Mouse (Mus musculus) left cerebral cortex, adult 2 months (tissue): Measurements from ENCODE around the gene Tbc1d30. TPM values are rescaled to one million over a fixed set of nuclear protein-coding genes. Genes with fewer than 3 reads are reported as not detected.
"Not testable (repeated sequence)": the region's sequence is repeated elsewhere in the genome, so short reads cannot be mapped to it uniquely, and the experiment has no call there.

ENCODE experiments used
- DNase-seq, 2 experiments: peaks; one replicate each; pipeline ENCODE4 v3.0.0; 2021 to 2022; ENCODE audit warnings: low spot score in 2 of 2, mixed read lengths in 1 of 2; ENCODE audit errors: extremely low spot score in 1 of 2
- H3K27ac ChIP-seq: fragments of 200-600 bp; 2 replicates; pipeline ENCODE4 v1.8.1; 2022
- H3K4me3 ChIP-seq: fragments of 200-600 bp; 2 replicates; pipeline ENCODE4 v1.8.1; 2022
- CTCF ChIP-seq: fragments of 200-600 bp; IDR thresholded peaks from 2 replicates; pipeline ENCODE4 v1.8.1; 2022; ENCODE audit warnings: antibody characterized with exemption, mild to moderate bottlenecking, moderate library complexity
- intact Hi-C: fragments of 180-260 bp; cut with DNase I; formaldehyde crosslinking; loops from one replicate; pipeline ENCODE4 v1.15.1; 2025
- total RNA-seq, 2 experiments: library from RNA; stranded (reverse); gene quantifications; 2 replicates each; pipeline ENCODE4 v1.2.3; 2021

Tbc1d30 gene
- total RNA-seq, 2 experiments from 2014 or later = 88.1 to 91.0 TPM

DNA sequence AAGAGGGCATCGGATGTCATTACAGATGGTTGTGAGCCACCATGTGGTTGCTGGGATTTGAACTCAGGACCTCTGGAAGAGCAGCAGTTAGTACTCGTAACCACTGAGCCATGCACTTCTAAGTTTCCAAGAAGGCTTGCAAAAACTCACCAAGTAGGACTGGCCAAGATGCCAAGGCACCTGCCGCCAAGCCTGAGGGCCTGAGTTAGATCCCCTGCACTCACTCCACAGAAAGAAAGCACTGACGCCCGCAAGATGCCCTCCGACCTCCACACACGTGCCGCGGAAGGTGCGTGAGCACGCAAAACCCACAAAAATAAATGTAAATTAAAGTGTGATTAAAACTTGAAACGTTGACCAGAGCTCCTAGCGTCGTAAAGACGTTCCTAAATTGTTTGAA, 13.2 kb upstream of the Tbc1d30 start:
- peak overlapping the region; percentile 68 for H3K27ac ChIP-seq
- TF ChIP-seq CTCF = no peak
- intact Hi-C loops = no loop called here
- peak overlapping the region; percentile 82 for H3K4me3 ChIP-seq
- no peak for DNase-seq

DNA sequence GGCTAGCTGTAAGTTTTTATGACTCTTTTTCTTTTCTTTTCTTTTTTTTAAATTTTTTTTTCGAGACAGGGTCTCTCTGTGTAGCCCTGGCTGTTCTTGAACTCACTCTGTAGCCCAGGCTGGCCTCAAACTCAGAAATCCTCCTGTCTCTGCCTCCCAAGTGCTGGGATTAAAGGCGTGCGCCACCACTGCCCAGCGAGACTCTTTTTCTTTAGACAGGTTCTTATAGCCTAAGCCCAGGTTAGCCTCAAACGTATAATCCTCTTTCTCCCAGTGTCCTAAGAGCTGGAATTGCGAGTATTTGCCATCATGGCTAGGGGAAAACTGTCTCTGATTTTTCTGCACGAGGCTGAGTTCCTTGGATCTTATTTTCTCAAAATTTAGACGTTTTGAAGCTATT, 12.1 kb upstream of the Tbc1d30 start:
- intact Hi-C loops = no loop called here
- H3K27ac ChIP-seq = no peak overlapping the region
- TF ChIP-seq CTCF = no peak
- no peak overlapping the region for H3K4me3 ChIP-seq
- no peak for DNase-seq

DNA sequence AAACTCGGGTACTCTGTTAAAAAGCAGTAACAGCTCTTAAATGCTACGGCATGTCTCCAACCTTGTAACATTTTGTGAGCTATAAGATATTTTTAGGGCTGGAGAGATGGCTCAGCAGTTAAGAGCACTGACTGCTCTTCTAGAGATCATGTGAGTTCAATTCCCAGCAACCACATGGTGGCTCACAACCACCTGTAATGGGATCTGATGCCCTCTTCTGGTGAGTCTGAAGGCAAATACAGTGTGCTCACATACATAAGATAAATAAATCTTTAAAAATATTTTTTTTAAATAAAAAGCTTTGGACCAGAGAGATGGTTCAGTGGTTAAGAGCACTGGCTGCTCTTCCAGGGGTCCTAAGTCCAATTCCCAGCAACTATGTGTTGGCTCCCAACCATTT, 9.3 kb upstream of the Tbc1d30 start:
- Histone ChIP-seq H3K4me3 (no peak overlapping the region), H3K27ac (no peak overlapping the region)
- DNase-seq = no peak
- no peak for TF ChIP-seq CTCF
- intact Hi-C loops = no loop called here

DNA sequence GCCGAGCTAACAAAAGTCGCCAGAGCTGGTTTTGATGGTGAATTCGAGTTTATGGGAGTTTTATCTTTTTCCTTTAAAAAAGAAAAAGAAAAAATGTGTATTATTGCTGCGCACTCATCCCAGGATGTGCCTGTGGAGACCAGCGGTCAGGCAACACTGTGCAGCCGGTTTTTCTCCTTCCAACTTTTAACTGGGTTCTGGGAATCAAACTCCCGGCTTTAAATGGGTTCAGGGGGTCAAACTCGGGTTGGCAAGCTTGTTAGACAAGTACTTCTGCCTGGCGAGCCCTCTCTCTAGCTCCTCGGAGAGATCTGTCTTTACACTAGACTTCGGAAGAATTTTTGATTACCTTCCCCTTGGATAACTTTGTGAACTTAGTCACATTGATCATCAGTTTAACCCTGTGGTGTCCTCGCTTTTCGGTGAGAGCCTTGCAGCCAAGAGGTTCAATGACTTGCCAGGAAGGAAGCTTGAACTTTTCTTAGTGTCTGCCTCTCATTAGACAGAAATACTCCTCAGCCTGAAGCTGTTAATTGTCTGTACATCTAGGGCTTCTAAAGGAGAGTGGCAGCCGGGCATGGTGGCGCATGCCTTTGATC, 713 bp upstream of the Tbc1d30 start:
- intact Hi-C loops = no loop called here
- DNase-seq = no peak
- Histone ChIP-seq H3K4me3 (peak overlapping the region; percentile 46), H3K27ac (no peak overlapping the region)
- TF ChIP-seq CTCF = no peak

DNA sequence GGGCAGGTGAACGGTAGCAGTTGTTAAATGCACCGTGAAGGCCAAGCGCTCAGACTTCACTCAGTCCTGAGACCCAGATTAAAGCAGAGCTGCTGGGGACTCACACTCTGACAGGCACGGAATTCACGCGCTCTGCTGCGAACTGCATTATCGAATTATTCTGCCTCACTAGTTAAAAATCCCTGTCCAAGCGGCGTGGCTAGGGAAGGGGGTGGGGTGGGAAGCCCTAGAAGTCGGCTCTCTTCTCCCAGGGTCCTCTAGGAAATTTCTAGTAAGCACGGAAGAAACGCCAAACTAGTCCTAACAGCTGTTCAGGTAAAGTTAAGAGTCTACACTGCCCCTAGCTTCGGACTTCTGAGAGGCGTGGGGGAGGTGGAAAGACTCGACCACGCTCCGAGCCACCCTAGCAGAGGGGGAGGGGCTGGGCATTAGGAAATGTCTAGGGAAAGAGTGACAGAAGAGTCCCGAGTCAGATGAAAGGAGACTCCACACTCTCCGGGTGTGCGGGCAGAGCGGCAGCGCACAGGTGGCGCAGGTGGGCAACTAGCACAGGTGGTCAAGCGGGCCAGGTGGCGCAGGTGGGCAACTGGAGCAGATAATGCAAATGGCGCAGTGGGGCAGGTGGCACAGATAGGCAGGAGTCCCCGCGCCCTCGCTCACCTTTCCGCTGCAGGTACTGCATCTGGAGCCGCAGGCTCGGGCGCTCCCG, 567 bp downstream of the Tbc1d30 start:
- TF ChIP-seq CTCF = no peak; the same call in 1 of the 2 replicates
- Histone ChIP-seq H3K27ac (no peak overlapping the region), H3K4me3 (peak overlapping the region; percentile 46)
- intact Hi-C loops = no loop called here
- no peak for DNase-seq

DNA sequence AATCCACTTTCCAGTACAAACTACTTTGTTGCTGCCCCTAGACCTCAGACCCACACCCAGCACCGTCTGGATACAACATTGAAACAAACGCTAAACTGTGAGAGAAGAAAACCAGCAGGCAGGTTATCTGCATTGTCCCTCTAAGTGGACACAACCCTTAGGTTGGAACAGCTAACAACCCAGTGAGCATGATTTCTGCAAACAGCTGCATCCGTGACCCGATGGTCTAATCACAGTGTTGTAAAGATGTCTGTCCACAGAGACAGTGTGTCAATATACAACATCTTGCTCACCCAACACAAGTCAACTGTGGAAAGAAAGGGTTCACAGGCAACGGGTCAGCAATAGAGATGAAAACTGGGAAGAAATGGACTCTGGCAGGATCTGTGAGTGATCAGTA, 1.8 kb downstream of the Tbc1d30 start:
- no peak for TF ChIP-seq CTCF
- intact Hi-C loops = no loop called here
- Histone ChIP-seq H3K4me3 (no peak overlapping the region), H3K27ac (no peak overlapping the region)
- DNase-seq = no peak

DNA sequence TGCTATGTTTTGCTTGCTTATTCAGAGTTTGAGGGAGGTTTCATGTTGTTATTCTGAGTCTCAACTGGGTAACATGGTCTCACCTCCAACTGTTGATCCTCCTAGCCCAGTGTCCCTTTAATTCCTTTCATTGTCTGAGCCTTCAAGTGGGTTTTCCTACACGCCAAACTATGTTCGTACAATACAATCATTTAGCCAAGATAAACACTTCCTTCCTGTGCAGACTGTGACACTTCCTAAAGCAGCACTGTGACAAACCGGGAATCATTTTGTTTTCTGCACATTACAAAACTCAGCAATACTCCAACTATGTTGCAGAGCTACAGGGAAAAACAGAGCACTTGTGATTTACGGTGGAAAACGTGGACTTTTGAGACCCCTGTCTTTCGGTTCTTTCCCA, 7.2 kb downstream of the Tbc1d30 start:
- no peak for DNase-seq
- intact Hi-C loops = no loop called here
- Histone ChIP-seq H3K4me3 (no peak overlapping the region), H3K27ac (no peak overlapping the region)
- no peak for TF ChIP-seq CTCF

DNA sequence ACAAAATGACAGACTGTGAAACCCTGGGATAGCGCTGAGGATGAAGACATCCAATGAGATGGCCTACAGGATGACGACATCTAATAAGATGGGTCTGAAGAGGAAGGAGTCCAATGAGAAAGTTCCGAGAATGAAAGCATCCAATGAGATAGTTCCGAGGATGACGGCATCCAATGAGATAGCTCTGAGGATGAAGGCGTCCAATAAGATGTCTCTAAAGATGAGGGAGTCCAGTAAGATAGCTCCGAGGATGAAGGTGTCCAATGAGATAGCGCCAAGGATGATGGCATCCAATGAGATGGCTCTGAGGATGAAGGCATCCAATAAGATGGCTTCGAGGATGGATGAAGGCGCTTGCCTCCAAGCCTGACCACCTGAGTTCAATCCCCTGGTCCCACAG, 8.8 kb downstream of the Tbc1d30 start:
- intact Hi-C loops = no loop called here
- Histone ChIP-seq H3K27ac (no peak overlapping the region), H3K4me3 (no peak overlapping the region)
- DNase-seq = no peak
- no peak for TF ChIP-seq CTCF

DNA sequence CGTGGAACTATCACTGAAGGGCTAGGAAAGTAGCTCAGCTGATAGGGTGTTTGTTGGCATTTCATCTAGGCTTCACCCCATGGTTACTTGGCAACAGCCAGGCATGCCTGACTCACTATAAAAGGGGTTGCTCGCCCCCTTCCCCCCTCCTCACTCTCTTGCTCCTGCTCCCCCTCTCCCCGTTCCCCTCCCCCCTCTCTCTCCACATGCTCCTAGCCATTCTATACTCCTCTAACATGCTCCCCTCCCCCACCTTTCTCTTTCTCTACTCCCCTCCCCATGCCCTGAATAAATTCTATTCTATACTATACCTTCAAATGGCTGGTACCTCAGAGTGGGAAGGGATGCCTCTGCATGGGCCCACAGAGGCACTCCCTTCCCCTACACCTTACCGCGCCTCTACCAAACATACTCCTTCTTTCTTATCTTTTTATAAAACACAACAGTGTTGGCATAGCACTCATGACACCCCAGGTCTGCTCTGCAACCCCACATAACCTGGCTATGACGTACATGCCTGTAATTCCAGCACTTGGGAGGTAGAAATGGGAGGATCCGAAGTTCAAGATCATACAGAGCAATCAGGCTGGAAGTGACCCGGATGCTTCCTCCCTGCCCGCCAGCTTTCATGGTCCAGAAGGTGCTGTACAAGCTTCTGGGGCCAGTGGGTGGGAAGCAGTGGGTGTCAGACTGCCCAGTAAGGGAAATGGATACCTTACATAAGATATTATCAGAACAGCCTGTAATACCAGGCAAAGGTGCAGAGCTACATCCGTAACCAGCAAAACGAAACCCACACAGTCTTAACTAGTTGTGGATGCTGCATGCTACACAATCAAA, 10.1 kb downstream of the Tbc1d30 start:
- no peak for TF ChIP-seq CTCF
- Histone ChIP-seq H3K27ac (no peak overlapping the region), H3K4me3 (no peak overlapping the region)
- no peak for DNase-seq
- intact Hi-C loops = no loop called here

DNA sequence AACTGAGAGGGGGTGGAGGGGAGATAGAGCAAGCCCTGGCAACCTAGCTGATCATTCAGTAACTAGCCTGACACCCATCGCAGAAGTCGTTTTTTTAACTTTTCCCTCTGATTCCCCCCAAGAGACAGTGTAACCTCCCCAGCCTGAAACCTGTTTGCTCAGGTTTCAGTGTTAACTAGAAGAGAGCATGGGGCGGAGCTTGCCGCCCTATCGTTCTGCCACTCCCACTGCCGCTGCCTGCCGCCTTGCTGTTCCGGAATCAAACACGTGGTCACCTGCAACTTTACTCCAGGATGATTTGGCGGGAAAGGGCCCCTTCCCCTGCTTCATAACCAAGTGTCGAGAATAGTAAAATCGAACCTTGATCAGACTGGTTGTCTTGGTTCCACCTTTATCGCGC, 14.5 kb downstream of the Tbc1d30 start:
- H3K27ac ChIP-seq, intact Hi-C loops, H3K4me3 ChIP-seq, DNase-seq: not testable (repeated sequence)

DNA sequence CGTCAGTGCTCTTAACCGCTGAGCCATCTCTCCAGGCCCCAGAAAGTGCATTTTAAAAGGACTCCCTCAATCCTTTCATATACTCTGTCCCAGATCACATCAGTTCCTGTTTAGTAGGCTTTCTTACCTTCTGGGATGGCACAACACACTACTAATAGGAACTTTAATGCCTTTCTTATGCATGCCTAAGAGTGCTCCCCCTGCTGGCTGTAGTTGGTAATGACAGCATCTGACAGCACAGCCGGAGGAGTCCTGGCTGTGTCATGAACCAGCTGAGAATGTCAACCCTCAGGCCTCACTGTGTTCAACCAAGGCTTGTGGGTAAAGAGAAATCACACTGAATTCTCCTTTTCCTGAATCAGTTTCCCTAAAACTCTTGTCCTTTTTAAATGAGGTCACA, 16.5 kb downstream of the Tbc1d30 start:
- TF ChIP-seq CTCF = peak; percentile 96
- no peak overlapping the region for H3K4me3 ChIP-seq
- peak; percentile 53 to 71 for DNase-seq
- intact Hi-C loops = no loop called here
- H3K27ac ChIP-seq = no peak overlapping the region

DNA sequence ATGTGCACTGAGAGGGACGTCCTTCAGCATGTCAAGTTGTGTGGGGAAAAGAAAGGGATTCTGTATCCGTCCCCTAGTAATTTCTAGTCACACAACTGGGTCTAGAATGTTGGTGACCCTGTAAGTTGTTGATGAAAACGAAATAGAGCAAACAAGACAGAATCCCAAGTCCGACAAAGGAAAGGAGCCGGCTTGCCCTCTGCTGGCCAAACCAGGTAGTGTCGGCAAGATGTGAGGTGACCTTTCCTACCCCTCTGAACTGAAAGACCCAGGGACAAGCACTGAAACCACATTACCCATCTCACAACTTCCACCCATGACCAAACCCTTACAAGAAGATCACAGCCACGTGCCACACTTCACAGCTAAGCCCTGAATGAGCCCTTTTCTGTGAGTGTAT, 20.1 kb downstream of the Tbc1d30 start:
- intact Hi-C loops = no loop called here
- Histone ChIP-seq H3K4me3 (no peak overlapping the region), H3K27ac (no peak overlapping the region)
- peak; percentile 86 for TF ChIP-seq CTCF
- DNase-seq = peak; percentile 63 to 81
